Mouse (Mus musculus) liver, embryonic 14.5 days (tissue): ENCODE measurements around the gene Arap1.

ENCODE experiments used
- CTCF ChIP-seq: IDR thresholded peaks from 2 replicates; pipeline ENCODE4 v1.5.1; 2016; ENCODE audit warnings: antibody characterized with exemption, low read depth, control low read depth
- EP300 ChIP-seq: IDR thresholded peaks from 2 replicates; pipeline ENCODE4 v1.6.1; 2016; ENCODE audit warnings: antibody characterized with exemption, low read depth

DNA sequence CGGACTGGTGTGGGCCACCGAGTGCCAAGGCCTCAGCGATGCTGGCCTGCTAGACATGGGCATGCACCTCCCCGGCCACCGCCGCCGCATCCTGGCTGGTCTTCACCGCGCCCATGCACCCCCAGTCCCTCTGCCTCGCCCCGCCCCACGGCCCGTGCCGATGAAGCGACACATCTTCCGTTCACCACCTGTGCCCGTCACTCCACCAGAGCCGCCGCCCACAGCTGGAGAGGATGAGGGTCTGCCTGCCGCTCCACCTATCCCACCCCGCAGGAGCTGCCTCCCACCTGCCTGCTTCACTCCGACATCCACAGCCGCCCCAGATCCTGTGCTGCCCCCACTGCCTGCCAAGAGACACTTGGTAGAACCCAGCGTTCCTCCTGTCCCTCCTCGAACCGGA is 25.2 kb downstream of the Arap1 start:
- TF ChIP-seq CTCF (no peak), EP300 (no peak)
